Mouse (Mus musculus): Measurements from ENCODE around the gene Ercc6l2. TPM values are rescaled to one million over a fixed set of nuclear protein-coding genes. Genes with fewer than 3 reads are reported as not detected.
A peak's percentile ranks its signal among the peaks of the same experiment; 100 is the strongest.

Gene Ercc6l2
- polyA plus RNA-seq, 1 experiment from 2014 or later, result 6.2 TPM

DNA sequence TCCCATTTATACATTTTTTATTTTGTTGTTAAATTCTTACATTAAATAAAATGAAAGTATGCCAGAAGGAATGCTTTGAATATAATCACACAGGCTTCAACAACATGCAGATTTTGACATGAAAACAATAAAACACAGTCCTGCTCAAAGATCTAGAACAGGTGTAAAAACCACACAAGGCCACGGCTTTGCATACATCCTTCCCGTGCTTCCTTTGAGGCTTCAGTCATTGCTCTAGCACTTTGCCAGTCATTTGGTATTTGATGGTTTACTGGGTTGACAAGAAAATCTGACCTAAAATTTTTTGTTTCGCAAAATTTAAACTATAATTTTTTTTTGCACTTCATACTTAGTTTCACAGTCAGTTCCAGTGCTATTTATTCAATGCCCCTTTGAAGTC, 7.1 kb upstream of the Ercc6l2 start:
- no peaks in the 10 kb centered on the region for H3K36me3 ChIP-seq (ENCODE audit: control insufficient read depth, insufficient read depth)
- H3K27ac ChIP-seq (ENCODE audit: low read depth, low read length), result no peak overlapping the region
- H3K9me3 ChIP-seq (ENCODE audit: control insufficient read depth), result no peaks in the 10 kb centered on the region
- H3K9ac ChIP-seq (ENCODE audit: low read depth, low read length), result no peak overlapping the region
- no peak for TF ChIP-seq CTCF (IDR thresholded peaks at IDR 0.05; ENCODE audit: low read depth)
- WGBS, result 90% methylated on average over 3 of the region's 3 CpGs
- H3K4me1 ChIP-seq (replicated peaks; ENCODE audit: control insufficient read depth, insufficient read depth, low read length), result peaks cover 5% of the 10 kb centered on the region; the same call in 1 of the 2 replicates
- H3K27me3 ChIP-seq (replicated peaks; ENCODE audit: control insufficient read depth, insufficient read depth, low read length), result no peaks in the 10 kb centered on the region
- ATAC-seq, result no peak
- no peak overlapping the region for H3K4me3 ChIP-seq (ENCODE audit: low read depth, low read length)
- no peak overlapping the region for H3K4me2 ChIP-seq (replicated peaks; ENCODE audit: low read depth)

DNA sequence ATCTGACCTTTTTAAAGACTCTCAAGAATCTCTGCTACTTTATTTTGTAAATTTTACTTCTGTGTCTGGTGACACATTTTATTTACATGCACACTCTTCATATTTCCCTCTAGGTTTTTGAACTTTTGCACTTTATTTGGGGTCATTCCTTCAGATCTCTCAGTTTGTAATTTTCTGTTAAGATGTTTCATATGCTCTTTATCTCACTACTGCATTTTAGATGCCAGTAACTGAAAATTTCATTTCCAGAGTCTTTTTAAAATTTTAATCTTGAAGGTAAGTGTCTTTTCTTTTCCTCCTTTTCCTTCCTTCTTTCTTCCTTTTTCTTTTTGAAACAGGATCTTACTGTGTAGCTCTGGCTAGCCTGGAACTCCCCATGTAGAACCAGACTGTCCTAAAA, 3.6 kb upstream of the Ercc6l2 start:
- Histone ChIP-seq H3K9me3 (ENCODE audit: control insufficient read depth) (no peaks in the 10 kb centered on the region), H3K27me3 (replicated peaks; ENCODE audit: control insufficient read depth, insufficient read depth, low read length) (no peaks in the 10 kb centered on the region), H3K27ac (ENCODE audit: low read depth, low read length) (no peak overlapping the region), H3K4me3 (ENCODE audit: low read depth, low read length) (no peak overlapping the region), H3K4me2 (replicated peaks; ENCODE audit: low read depth) (no peak overlapping the region), H3K9ac (ENCODE audit: low read depth, low read length) (no peak overlapping the region), H3K4me1 (replicated peaks; ENCODE audit: control insufficient read depth, insufficient read depth, low read length) (peaks cover 12% of the 10 kb centered on the region; the same call in 1 of the 2 replicates), H3K36me3 (ENCODE audit: control insufficient read depth, insufficient read depth) (no peaks in the 10 kb centered on the region)
- no peak for ATAC-seq
- TF ChIP-seq CTCF (IDR thresholded peaks at IDR 0.05; ENCODE audit: low read depth), result no peak

DNA sequence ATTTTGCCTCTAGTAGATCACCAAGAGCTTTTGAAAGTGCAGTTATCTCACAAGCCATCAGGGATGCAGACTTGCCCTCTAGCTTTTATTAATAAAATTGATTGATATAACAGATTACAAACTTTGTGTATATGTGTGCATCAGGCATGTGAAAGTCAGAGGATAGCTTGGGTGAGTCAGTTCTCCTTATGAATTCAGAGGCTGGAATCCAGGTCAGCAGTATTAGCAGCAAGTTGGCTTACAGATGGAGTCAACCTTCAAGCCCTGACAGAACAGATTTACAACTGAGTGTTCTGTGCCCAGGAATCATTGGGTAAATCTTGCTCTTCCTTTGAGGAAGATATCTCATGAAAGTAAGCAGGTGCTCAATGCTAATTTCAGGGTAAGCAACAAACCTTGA, 891 bp downstream of the Ercc6l2 start:
- Histone ChIP-seq H3K4me2 (replicated peaks; ENCODE audit: low read depth) (peak overlapping the region; percentile 69), H3K27me3 (replicated peaks; ENCODE audit: control insufficient read depth, insufficient read depth, low read length) (no peaks in the 10 kb centered on the region), H3K9ac (ENCODE audit: low read depth, low read length) (peak overlapping the region; percentile 73; the same call in 1 of the 2 replicates), H3K27ac (ENCODE audit: low read depth, low read length) (no peak overlapping the region), H3K36me3 (ENCODE audit: control insufficient read depth, insufficient read depth) (no peaks in the 10 kb centered on the region), H3K4me3 (ENCODE audit: low read depth, low read length) (peak overlapping the region; percentile 52), H3K9me3 (ENCODE audit: control insufficient read depth) (no peaks in the 10 kb centered on the region), H3K4me1 (replicated peaks; ENCODE audit: control insufficient read depth, insufficient read depth, low read length) (peaks cover 7% of the 10 kb centered on the region; the same call in 1 of the 2 replicates)
- no peak for ATAC-seq
- no peak for TF ChIP-seq CTCF (IDR thresholded peaks at IDR 0.05; ENCODE audit: low read depth)

DNA sequence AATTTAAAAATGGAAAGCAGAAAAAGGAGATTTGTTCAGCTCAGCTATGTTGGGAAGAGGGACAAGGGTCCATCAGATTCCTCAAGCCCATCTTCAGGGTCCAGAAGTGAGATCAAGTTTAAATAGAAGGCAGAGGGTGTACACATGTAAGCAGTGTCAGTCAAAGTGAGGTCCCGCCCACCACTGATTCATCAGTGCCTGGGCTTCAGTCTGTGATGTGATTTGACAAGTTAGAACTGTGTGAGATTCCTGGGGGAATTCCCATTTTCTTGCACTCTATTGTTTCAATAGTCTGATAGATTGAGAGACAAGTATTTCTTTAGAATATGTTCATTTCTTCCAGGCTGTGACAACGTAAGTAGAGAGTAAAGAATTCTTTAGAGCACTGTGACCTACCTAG, 30.7 kb downstream of the Ercc6l2 start:
- Histone ChIP-seq H3K4me1 (replicated peaks; ENCODE audit: control insufficient read depth, insufficient read depth, low read length) (no peaks in the 10 kb centered on the region), H3K27ac (ENCODE audit: low read depth, low read length) (no peak overlapping the region), H3K27me3 (replicated peaks; ENCODE audit: control insufficient read depth, insufficient read depth, low read length) (no peaks in the 10 kb centered on the region), H3K9me3 (ENCODE audit: control insufficient read depth) (no peaks in the 10 kb centered on the region), H3K9ac (ENCODE audit: low read depth, low read length) (no peak overlapping the region), H3K4me3 (ENCODE audit: low read depth, low read length) (no peak overlapping the region), H3K4me2 (replicated peaks; ENCODE audit: low read depth) (no peak overlapping the region), H3K36me3 (ENCODE audit: control insufficient read depth, insufficient read depth) (peaks cover 31% of the 10 kb centered on the region)
- WGBS, result 89% methylated on average over 2 of the region's 2 CpGs
- ATAC-seq, result no peak
- TF ChIP-seq CTCF (IDR thresholded peaks at IDR 0.05; ENCODE audit: low read depth), result no peak

DNA sequence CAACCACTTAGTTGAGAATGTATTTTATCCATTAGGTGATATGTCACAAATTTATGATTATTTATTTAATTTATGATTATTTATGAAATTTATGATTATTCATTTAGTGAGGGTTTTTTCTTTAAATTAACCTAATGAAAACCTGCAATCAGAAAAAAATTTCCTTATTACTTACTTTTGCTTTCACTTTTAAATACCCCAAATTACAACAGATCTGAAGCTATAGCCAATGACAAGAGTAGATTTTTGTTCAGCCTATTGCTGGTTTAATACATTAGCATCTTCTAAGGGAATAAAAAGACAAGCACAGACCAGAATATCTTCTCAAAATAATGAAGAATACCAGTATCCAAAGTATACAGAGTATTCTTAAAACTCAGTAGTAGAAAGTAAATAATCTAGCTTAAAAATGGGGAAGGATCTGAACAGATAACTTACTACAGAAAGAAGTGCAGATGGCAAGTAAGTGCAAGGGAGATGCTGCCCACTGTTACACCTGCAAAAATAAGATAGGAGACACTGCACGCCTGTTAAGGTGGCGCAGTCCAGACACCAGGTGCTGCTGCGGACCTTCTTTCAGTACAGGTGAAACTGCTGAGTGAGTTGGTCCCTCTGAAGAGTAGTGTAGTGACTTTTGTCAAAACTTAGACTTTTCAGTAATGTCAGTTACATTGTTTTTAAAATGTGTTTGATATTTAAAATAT, 35.4 kb downstream of the Ercc6l2 start:
- ATAC-seq, result no peak
- no peak overlapping the region for H3K4me2 ChIP-seq (replicated peaks; ENCODE audit: low read depth)
- no peak overlapping the region for H3K4me3 ChIP-seq (ENCODE audit: low read depth, low read length)
- WGBS, result 97% methylated on average over 3 of the region's 3 CpGs
- H3K27me3 ChIP-seq (replicated peaks; ENCODE audit: control insufficient read depth, insufficient read depth, low read length), result no peaks in the 10 kb centered on the region
- H3K27ac ChIP-seq (ENCODE audit: low read depth, low read length), result no peak overlapping the region
- no peaks in the 10 kb centered on the region for H3K4me1 ChIP-seq (replicated peaks; ENCODE audit: control insufficient read depth, insufficient read depth, low read length)
- H3K36me3 ChIP-seq (ENCODE audit: control insufficient read depth, insufficient read depth), result peaks cover 21% of the 10 kb centered on the region
- no peak for TF ChIP-seq CTCF (IDR thresholded peaks at IDR 0.05; ENCODE audit: low read depth)
- H3K9ac ChIP-seq (ENCODE audit: low read depth, low read length), result no peak overlapping the region
- no peaks in the 10 kb centered on the region for H3K9me3 ChIP-seq (ENCODE audit: control insufficient read depth)

DNA sequence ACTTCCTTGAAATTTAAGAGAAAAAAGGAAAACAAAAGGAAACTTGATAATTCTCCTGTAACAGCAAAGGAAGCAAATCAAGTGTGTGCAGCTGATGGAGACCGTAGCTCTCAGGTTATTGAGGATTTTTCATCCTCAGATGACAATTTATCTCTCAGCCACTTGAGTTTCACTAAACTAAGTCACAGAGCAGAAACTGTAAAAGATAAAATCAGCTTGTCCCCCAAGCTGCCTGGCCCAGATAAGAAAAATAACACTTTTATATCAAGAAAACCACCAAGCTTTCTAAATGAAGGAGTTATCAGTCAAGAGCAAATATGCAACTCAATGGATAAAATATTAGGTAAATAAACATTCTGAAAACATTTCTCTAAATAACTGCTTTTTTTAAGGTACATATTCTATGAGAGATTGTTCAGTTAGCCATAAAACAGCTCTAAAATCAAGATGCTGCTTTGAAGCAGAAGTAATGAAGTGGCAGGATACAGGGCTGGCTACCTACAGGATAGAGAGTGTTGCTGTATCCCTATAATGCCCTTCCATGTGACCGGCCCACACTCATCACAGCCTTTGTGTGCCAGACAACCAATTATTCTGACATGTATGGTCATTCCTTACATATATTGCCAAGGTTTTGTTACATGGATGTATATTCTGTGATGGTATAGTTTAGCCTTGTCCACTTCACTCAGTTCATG, 57.7 kb downstream of the Ercc6l2 start:
- ATAC-seq, result no peak
- Histone ChIP-seq H3K27ac (ENCODE audit: low read depth, low read length) (no peak overlapping the region), H3K36me3 (ENCODE audit: control insufficient read depth, insufficient read depth) (peaks cover 16% of the 10 kb centered on the region; the same call in 1 of the 2 replicates), H3K27me3 (replicated peaks; ENCODE audit: control insufficient read depth, insufficient read depth, low read length) (no peaks in the 10 kb centered on the region), H3K9me3 (ENCODE audit: control insufficient read depth) (no peaks in the 10 kb centered on the region), H3K9ac (ENCODE audit: low read depth, low read length) (no peak overlapping the region), H3K4me1 (replicated peaks; ENCODE audit: control insufficient read depth, insufficient read depth, low read length) (no peaks in the 10 kb centered on the region), H3K4me3 (ENCODE audit: low read depth, low read length) (no peak overlapping the region), H3K4me2 (replicated peaks; ENCODE audit: low read depth) (no peak overlapping the region)
- no peak for TF ChIP-seq CTCF (IDR thresholded peaks at IDR 0.05; ENCODE audit: low read depth)
- WGBS, result 92% methylated on average over 2 of the region's 2 CpGs

Data from intestine, postnatal 0 days (tissue).